Mouse (Mus musculus): Measurements from ENCODE around the gene Ptdss2. TPM values are rescaled to one million over a fixed set of nuclear protein-coding genes. Genes with fewer than 3 reads are reported as not detected.

The Ptdss2 gene
- polyA plus RNA-seq, 2 experiments: 72.8 to 111 TPM

GRCm38 (mm10) chr7:141206182-141206937, 84.2 kb downstream of the Ptdss2 start:
- Histone ChIP-seq H3K27ac (peak overlapping the region; percentile 23), H3K9ac (replicated peaks) (peak overlapping the region; percentile 33), H3K4me3 (ENCODE audit: insufficient read depth in 1 of 2, low read depth in 2 of 2, low read length in 2 of 2) (no peak overlapping the region), H3K4me1 (replicated peaks; ENCODE audit: control insufficient read depth in 2 of 2, insufficient read depth in 2 of 2, low read length in 1 of 2) (peaks cover 46 to 53% of the 10 kb centered on the region in 2 experiments), H3K9me3 (ENCODE audit: control insufficient read depth, low read length) (no peaks in the 10 kb centered on the region), H3K27me3 (ENCODE audit: control insufficient read depth, insufficient read depth, low read length) (no peaks in the 10 kb centered on the region), H3K36me3 (replicated peaks; ENCODE audit: control insufficient read depth, insufficient read depth, low read depth) (no peaks in the 10 kb centered on the region), H3K4me2 (ENCODE audit: low read depth) (no peak overlapping the region; the same call in 1 of the 2 replicates)
- DNase-seq (ENCODE audit: low read depth in 3 of 3, low spot score in 3 of 3): peak in 1 of 3 experiments; percentile 48
- TF ChIP-seq CTCF (IDR thresholded peaks at IDR 0.05; ENCODE audit: low read depth): no peak
- TF ChIP-seq EP300 (IDR thresholded peaks at IDR 0.05; ENCODE audit: low read depth): peak; percentile 83
- ATAC-seq (ENCODE audit: insufficient read depth): peak; percentile 48
- 75% methylated on average over 18 of the region's 18 CpGs for whole genome bisulfite sequencing (ENCODE audit: insufficient replicate concordance)

Other genes with a start within 250 kb of the Ptdss2 start
- gene Psmd13, start 240.4 kb upstream of the Ptdss2 start, polyA plus RNA-seq (2012; rRNA removed): 39.8 and 50.8 TPM in 2 replicates
- 90.5 and 92.6 TPM in 2 replicates for gene Psmd13, start 240.4 kb upstream of the Ptdss2 start, polyA plus RNA-seq (2014; fragmentation: Nextera tagmentation; extraction: Ambion mirVana)
- gene Sirt3, start 240.1 kb upstream of the Ptdss2 start, polyA plus RNA-seq (2012; rRNA removed): 13.7 and 14.0 TPM in 2 replicates
- 14.4 and 14.7 TPM in 2 replicates for gene Sirt3, start 240.1 kb upstream of the Ptdss2 start, polyA plus RNA-seq (2014; fragmentation: Nextera tagmentation; extraction: Ambion mirVana)
- not detected in 2 replicates for gene Cox8b, start 221.9 kb upstream of the Ptdss2 start, polyA plus RNA-seq (2012; rRNA removed)
- not detected in 2 replicates for gene Cox8b, start 221.9 kb upstream of the Ptdss2 start, polyA plus RNA-seq (2014; fragmentation: Nextera tagmentation; extraction: Ambion mirVana)
- 6.3 and 6.5 TPM in 2 replicates for gene Nlrp6, start 201.5 kb upstream of the Ptdss2 start, polyA plus RNA-seq (2012; rRNA removed)
- gene Nlrp6, start 201.5 kb upstream of the Ptdss2 start, polyA plus RNA-seq (2014; fragmentation: Nextera tagmentation; extraction: Ambion mirVana): 2.6 and 3.2 TPM in 2 replicates
- 7.2 TPM in 2 replicates for gene Pgghg, start 181.0 kb upstream of the Ptdss2 start, polyA plus RNA-seq (2012; rRNA removed)
- 4.5 and 4.9 TPM in 2 replicates for gene Pgghg, start 181.0 kb upstream of the Ptdss2 start, polyA plus RNA-seq (2014; fragmentation: Nextera tagmentation; extraction: Ambion mirVana)
- 0.17 and 0.33 TPM in 2 replicates for gene Ifitm5, start 172.1 kb upstream of the Ptdss2 start, polyA plus RNA-seq (2012; rRNA removed)
- gene Ifitm5, start 172.1 kb upstream of the Ptdss2 start, polyA plus RNA-seq (2014; fragmentation: Nextera tagmentation; extraction: Ambion mirVana): 0.30 and 0.32 TPM in 2 replicates
- gene Gm45717, start 166.4 kb upstream of the Ptdss2 start, polyA plus RNA-seq (2012; rRNA removed): not detected in 2 replicates
- gene Gm45717, start 166.4 kb upstream of the Ptdss2 start, polyA plus RNA-seq (2014; fragmentation: Nextera tagmentation; extraction: Ambion mirVana): not detected in 2 replicates
- 217 and 258 TPM in 2 replicates for gene Ifitm2, start 166.4 kb upstream of the Ptdss2 start, polyA plus RNA-seq (2012; rRNA removed)
- 405 and 432 TPM in 2 replicates for gene Ifitm2, start 166.4 kb upstream of the Ptdss2 start, polyA plus RNA-seq (2014; fragmentation: Nextera tagmentation; extraction: Ambion mirVana)
- gene Ifitm1, start 155.2 kb upstream of the Ptdss2 start, polyA plus RNA-seq (2012; rRNA removed): 34.2 and 35.7 TPM in 2 replicates
- gene Ifitm1, start 155.2 kb upstream of the Ptdss2 start, polyA plus RNA-seq (2014; fragmentation: Nextera tagmentation; extraction: Ambion mirVana): 20.2 and 30.9 TPM in 2 replicates
- 27.8 and 30.8 TPM in 2 replicates for gene Ifitm3, start 111.6 kb upstream of the Ptdss2 start, polyA plus RNA-seq (2012; rRNA removed)
- gene Ifitm3, start 111.6 kb upstream of the Ptdss2 start, polyA plus RNA-seq (2014; fragmentation: Nextera tagmentation; extraction: Ambion mirVana): 61.5 and 73.5 TPM in 2 replicates
- 8.3 and 9.2 TPM in 2 replicates for gene Ifitm6, start 104.5 kb upstream of the Ptdss2 start, polyA plus RNA-seq (2012; rRNA removed)
- 6.0 and 9.6 TPM in 2 replicates for gene Ifitm6, start 104.5 kb upstream of the Ptdss2 start, polyA plus RNA-seq (2014; fragmentation: Nextera tagmentation; extraction: Ambion mirVana)
- not detected in 2 replicates for gene Gm17387, start 93.3 kb upstream of the Ptdss2 start, polyA plus RNA-seq (2012; rRNA removed)
- not detected in 2 replicates for gene Gm17387, start 93.3 kb upstream of the Ptdss2 start, polyA plus RNA-seq (2014; fragmentation: Nextera tagmentation; extraction: Ambion mirVana)
- gene B4galnt4, start 61.3 kb upstream of the Ptdss2 start, polyA plus RNA-seq (2012; rRNA removed): 0.64 and 0.84 TPM in 2 replicates
- 0.39 and 0.68 TPM in 2 replicates for gene B4galnt4, start 61.3 kb upstream of the Ptdss2 start, polyA plus RNA-seq (2014; fragmentation: Nextera tagmentation; extraction: Ambion mirVana)
- gene Pkp3, start 44.2 kb upstream of the Ptdss2 start, polyA plus RNA-seq (2012; rRNA removed): 0.33 and 0.51 TPM in 2 replicates
- 0.36 and 0.80 TPM in 2 replicates for gene Pkp3, start 44.2 kb upstream of the Ptdss2 start, polyA plus RNA-seq (2014; fragmentation: Nextera tagmentation; extraction: Ambion mirVana)
- 9.8 and 10.8 TPM in 2 replicates for gene Sigirr, start 21.8 kb upstream of the Ptdss2 start, polyA plus RNA-seq (2012; rRNA removed)
- gene Sigirr, start 21.8 kb upstream of the Ptdss2 start, polyA plus RNA-seq (2014; fragmentation: Nextera tagmentation; extraction: Ambion mirVana): 16.0 and 18.4 TPM in 2 replicates
- gene Ano9, start 4.6 kb upstream of the Ptdss2 start, polyA plus RNA-seq (2012; rRNA removed): 0.30 and 0.53 TPM in 2 replicates
- 0.24 and 0.27 TPM in 2 replicates for gene Ano9, start 4.6 kb upstream of the Ptdss2 start, polyA plus RNA-seq (2014; fragmentation: Nextera tagmentation; extraction: Ambion mirVana)
- gene Rnh1, start 50.5 kb downstream of the Ptdss2 start, polyA plus RNA-seq (2012; rRNA removed): 26.5 and 29.1 TPM in 2 replicates
- 54.6 and 59.7 TPM in 2 replicates for gene Rnh1, start 50.5 kb downstream of the Ptdss2 start, polyA plus RNA-seq (2014; fragmentation: Nextera tagmentation; extraction: Ambion mirVana)
- gene Hras, start 71.6 kb downstream of the Ptdss2 start, polyA plus RNA-seq (2012; rRNA removed): 50.8 and 66.8 TPM in 2 replicates
- 84.4 and 102 TPM in 2 replicates for gene Hras, start 71.6 kb downstream of the Ptdss2 start, polyA plus RNA-seq (2014; fragmentation: Nextera tagmentation; extraction: Ambion mirVana)
- gene Lrrc56, start 71.8 kb downstream of the Ptdss2 start, polyA plus RNA-seq (2012; rRNA removed): 15.3 and 20.3 TPM in 2 replicates
- gene Lrrc56, start 71.8 kb downstream of the Ptdss2 start, polyA plus RNA-seq (2014; fragmentation: Nextera tagmentation; extraction: Ambion mirVana): 10.4 and 10.9 TPM in 2 replicates
- gene Lmntd2, start 91.7 kb downstream of the Ptdss2 start, polyA plus RNA-seq (2012; rRNA removed): 2.0 and 2.3 TPM in 2 replicates
- gene Lmntd2, start 91.7 kb downstream of the Ptdss2 start, polyA plus RNA-seq (2014; fragmentation: Nextera tagmentation; extraction: Ambion mirVana): 0.25 and 0.66 TPM in 2 replicates
- gene Rassf7, start 93.5 kb downstream of the Ptdss2 start, polyA plus RNA-seq (2012; rRNA removed): 21.6 and 28.3 TPM in 2 replicates
- 16.8 and 22.4 TPM in 2 replicates for gene Rassf7, start 93.5 kb downstream of the Ptdss2 start, polyA plus RNA-seq (2014; fragmentation: Nextera tagmentation; extraction: Ambion mirVana)
- gene Phrf1, start 106.4 kb downstream of the Ptdss2 start, polyA plus RNA-seq (2012; rRNA removed): 10.4 and 14.1 TPM in 2 replicates
- 25.7 and 28.3 TPM in 2 replicates for gene Phrf1, start 106.4 kb downstream of the Ptdss2 start, polyA plus RNA-seq (2014; fragmentation: Nextera tagmentation; extraction: Ambion mirVana)
- 4.6 and 5.4 TPM in 2 replicates for gene Irf7, start 144.1 kb downstream of the Ptdss2 start, polyA plus RNA-seq (2012; rRNA removed)
- gene Irf7, start 144.1 kb downstream of the Ptdss2 start, polyA plus RNA-seq (2014; fragmentation: Nextera tagmentation; extraction: Ambion mirVana): 4.8 and 5.1 TPM in 2 replicates
- gene Cdhr5, start 154.4 kb downstream of the Ptdss2 start, polyA plus RNA-seq (2012; rRNA removed): 0.07 and 0.11 TPM in 2 replicates
- gene Cdhr5, start 154.4 kb downstream of the Ptdss2 start, polyA plus RNA-seq (2014; fragmentation: Nextera tagmentation; extraction: Ambion mirVana): 0.24 and 0.27 TPM in 2 replicates
- gene Sct, start 156.8 kb downstream of the Ptdss2 start, polyA plus RNA-seq (2012; rRNA removed): 0.16 TPM in 1 of 2 replicates, not detected in the other
- gene Sct, start 156.8 kb downstream of the Ptdss2 start, polyA plus RNA-seq (2014; fragmentation: Nextera tagmentation; extraction: Ambion mirVana): 0.22 and 0.30 TPM in 2 replicates
- not detected in 2 replicates for gene Drd4, start 169.6 kb downstream of the Ptdss2 start, polyA plus RNA-seq (2012; rRNA removed)
- not detected in 2 replicates for gene Drd4, start 169.6 kb downstream of the Ptdss2 start, polyA plus RNA-seq (2014; fragmentation: Nextera tagmentation; extraction: Ambion mirVana)
- 6.9 and 7.8 TPM in 2 replicates for gene Deaf1, start 205.3 kb downstream of the Ptdss2 start, polyA plus RNA-seq (2012; rRNA removed)
- gene Deaf1, start 205.3 kb downstream of the Ptdss2 start, polyA plus RNA-seq (2014; fragmentation: Nextera tagmentation; extraction: Ambion mirVana): 11.1 and 13.6 TPM in 2 replicates
- gene Tmem80, start 205.4 kb downstream of the Ptdss2 start, polyA plus RNA-seq (2012; rRNA removed): 10.7 and 13.6 TPM in 2 replicates
- gene Tmem80, start 205.4 kb downstream of the Ptdss2 start, polyA plus RNA-seq (2014; fragmentation: Nextera tagmentation; extraction: Ambion mirVana): 11.3 and 13.0 TPM in 2 replicates
- gene Eps8l2, start 216.5 kb downstream of the Ptdss2 start, polyA plus RNA-seq (2012; rRNA removed): 7.9 and 8.3 TPM in 2 replicates
- 6.6 and 7.7 TPM in 2 replicates for gene Eps8l2, start 216.5 kb downstream of the Ptdss2 start, polyA plus RNA-seq (2014; fragmentation: Nextera tagmentation; extraction: Ambion mirVana)